Mouse (Mus musculus) stomach, postnatal 0 days (tissue): Measurements from ENCODE around the gene Mrpl48. TPM values are rescaled to one million over a fixed set of nuclear protein-coding genes. Genes with fewer than 3 reads are reported as not detected.

Source experiments
- ATAC-seq: fragments of 200-750 bp; cut with Nextera tagmentation; 2 replicates; pipeline ENCODE4 v1.8.0; 2017; ENCODE audit not compliant: low FRiP score, low TSS enrichment
- DNase-seq: peaks from one replicate; pipeline ENCODE4 v3.0.0-alpha.2; 2016; ENCODE audit warnings: low spot score
- H3K27ac ChIP-seq: fragments of 300-500 bp; sonication (generic); replicated peaks from 2 replicates; pipeline ENCODE4 v1.5.1; 2014; ENCODE audit warnings: mild to moderate bottlenecking, control low read depth
- H3K27me3 ChIP-seq: fragments of 300-500 bp; sonication (generic); 2 replicates; pipeline ENCODE4 v1.6.1; 2014; ENCODE audit warnings: low read length; ENCODE audit not compliant: control insufficient read depth, insufficient read depth
- H3K36me3 ChIP-seq: fragments of 300-500 bp; sonication (generic); 2 replicates; pipeline ENCODE4 v1.6.1; 2014; ENCODE audit warnings: low read length, mixed read lengths; ENCODE audit not compliant: control insufficient read depth, insufficient read depth
- H3K4me1 ChIP-seq: fragments of 300-500 bp; sonication (generic); replicated peaks from 2 replicates; pipeline ENCODE4 v1.6.1; 2014; ENCODE audit warnings: antibody characterized with exemption; ENCODE audit not compliant: control insufficient read depth, insufficient read depth
- H3K4me2 ChIP-seq: fragments of 300-500 bp; sonication (generic); replicated peaks from 2 replicates; pipeline ENCODE4 v1.6.1; 2014; ENCODE audit warnings: low read depth, mild to moderate bottlenecking, control low read depth, moderate library complexity
- H3K4me3 ChIP-seq: fragments of 300-500 bp; sonication (generic); 2 replicates; pipeline ENCODE4 v1.5.1; 2014; ENCODE audit warnings: low read depth, low read length, control low read depth
- H3K9ac ChIP-seq: fragments of 300-500 bp; sonication (generic); 2 replicates; pipeline ENCODE4 v1.6.1; 2014; ENCODE audit warnings: mild to moderate bottlenecking, low read length, control low read depth, mixed read lengths
- H3K9me3 ChIP-seq: fragments of 300-500 bp; sonication (generic); 2 replicates; pipeline ENCODE4 v1.6.1; 2016; ENCODE audit warnings: low read length; ENCODE audit not compliant: control insufficient read depth
- CTCF ChIP-seq: IDR thresholded peaks from 2 replicates; pipeline ENCODE4 v1.5.1; 2016; ENCODE audit warnings: antibody characterized with exemption, low read depth, mild to moderate bottlenecking, moderate library complexity
- EP300 ChIP-seq: optimal IDR thresholded peaks from 2 replicates; pipeline ENCODE3; 2016; ENCODE audit warnings: antibody characterized with exemption
- WGBS: fragments of 180-500 bp; shearing (Covaris S2); extraction: QIAGEN DNeasy Blood & Tissue Kit; methylation state at CpG from one replicate; pipeline ENCODE4 v1.1.7; 2014; 5-methylcytosine and 5-hydroxymethylcytosine counted together
- polyA plus RNA-seq: library from polyadenylated mRNA; unstranded; fragments of >200 nt; fragmentation: Nextera tagmentation; extraction: Ambion mirVana; gene quantifications from 2 replicates; pipeline ENCODE4 v1.2.1, GENCODE M21; 2015

Mrpl48 gene
- polyA plus RNA-seq, 1 experiment from 2014 or later, result 77.0 TPM

DNA sequence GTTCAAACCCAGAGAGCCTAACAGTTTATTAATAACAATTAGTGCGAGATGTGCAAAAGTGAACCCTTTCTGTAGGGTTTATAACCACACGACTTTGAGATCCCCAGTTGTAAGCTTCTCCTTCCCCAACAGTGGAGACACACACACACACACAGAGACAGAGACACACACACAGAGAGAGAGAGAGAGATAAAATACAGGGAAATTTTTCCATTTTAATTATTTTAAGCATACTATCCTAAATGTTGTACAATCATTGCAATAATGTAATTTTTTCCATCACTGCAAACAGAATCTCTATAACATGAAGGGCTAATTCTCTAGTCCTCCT is 16.6 kb downstream of the Mrpl48 start:
- no peaks in the 10 kb centered on the region for H3K36me3 ChIP-seq
- H3K4me1 ChIP-seq, result no peaks in the 10 kb centered on the region
- no peak overlapping the region; the same call in 1 of the 2 replicates for H3K9ac ChIP-seq
- H3K27ac ChIP-seq, result peak overlapping the region; percentile 96
- ATAC-seq (no peak), DNase-seq (no peak)
- 3% methylated on average over 2 of the region's 2 CpGs for WGBS
- peak overlapping the region; percentile 56 for H3K4me2 ChIP-seq
- H3K4me3 ChIP-seq, result peak overlapping the region; percentile 52
- H3K27me3 ChIP-seq, result no peaks in the 10 kb centered on the region
- no peaks in the 10 kb centered on the region for H3K9me3 ChIP-seq
- TF ChIP-seq CTCF (no peak), EP300 (no peak)

DNA sequence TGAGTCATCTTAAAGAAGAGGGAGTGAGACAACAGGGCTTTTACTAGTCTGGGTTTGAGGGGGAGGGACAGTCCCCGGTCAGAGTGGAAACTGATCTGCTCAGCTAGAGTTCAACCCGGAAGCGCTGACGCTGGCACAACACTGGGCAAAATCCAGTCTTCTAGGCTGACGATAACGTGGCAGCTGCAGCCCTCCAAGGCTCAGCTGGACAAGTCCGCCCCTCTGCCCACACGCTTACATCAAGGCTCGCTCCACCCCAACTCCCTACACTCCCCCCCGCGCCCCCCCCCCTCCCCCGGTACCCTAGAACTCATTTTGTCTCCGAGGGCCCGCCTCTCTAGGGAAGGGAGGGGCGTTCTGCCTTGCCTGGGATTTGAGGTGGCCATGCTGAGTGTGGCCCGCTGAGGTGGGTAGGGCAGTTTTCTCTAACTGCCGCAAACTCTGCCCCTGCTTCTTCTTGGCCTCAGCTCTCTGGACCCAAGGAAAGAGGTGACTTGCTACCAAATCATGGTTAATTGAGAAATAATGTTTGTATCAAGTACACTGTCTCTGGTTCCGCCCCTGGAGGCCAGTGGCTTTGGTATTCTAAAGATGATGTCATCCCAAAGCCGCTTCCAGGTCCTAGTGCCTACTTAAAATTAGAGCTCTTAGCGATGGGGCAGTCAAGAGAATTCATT is 17.1 kb downstream of the Mrpl48 start:
- ATAC-seq, result peak; percentile 97
- Histone ChIP-seq H3K9me3 (no peaks in the 10 kb centered on the region), H3K4me2 (peak overlapping the region; percentile 56), H3K27me3 (no peaks in the 10 kb centered on the region), H3K27ac (peak overlapping the region; percentile 96), H3K4me3 (peak overlapping the region; percentile 52), H3K36me3 (no peaks in the 10 kb centered on the region), H3K9ac (peak overlapping the region; percentile 69), H3K4me1 (no peaks in the 10 kb centered on the region)
- no peak for TF ChIP-seq EP300
- 0 out of 2 replicates have a peak, but pooled peaks have one; percentile 21 for TF ChIP-seq CTCF
- WGBS, result 1% methylated on average over 16 of the region's 20 CpGs
- DNase-seq, result peak; percentile 92

DNA sequence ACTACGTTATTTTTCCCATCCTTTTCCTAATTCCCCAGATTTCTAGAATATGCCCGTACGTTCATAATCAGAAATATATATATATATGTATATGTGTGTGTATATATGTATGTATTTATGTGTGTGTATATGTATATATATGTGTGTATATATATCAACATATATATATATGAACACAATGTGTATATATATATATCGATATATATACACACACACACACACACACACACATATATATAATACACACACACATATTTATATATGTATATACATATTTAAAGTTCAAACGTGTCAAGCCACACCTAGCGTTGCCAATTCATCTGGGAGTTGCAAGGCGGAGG is 17.6 kb downstream of the Mrpl48 start:
- 18% methylated on average over 7 of the region's 7 CpGs for WGBS
- no peak for TF ChIP-seq CTCF
- TF ChIP-seq EP300, result no peak
- Histone ChIP-seq H3K9me3 (no peaks in the 10 kb centered on the region), H3K27ac (peak overlapping the region; percentile 96), H3K9ac (peak overlapping the region; percentile 69), H3K36me3 (no peaks in the 10 kb centered on the region), H3K4me2 (peak overlapping the region; percentile 56), H3K27me3 (no peaks in the 10 kb centered on the region), H3K4me1 (no peaks in the 10 kb centered on the region), H3K4me3 (peak overlapping the region; percentile 52)
- DNase-seq, result no peak
- ATAC-seq, result no peak

DNA sequence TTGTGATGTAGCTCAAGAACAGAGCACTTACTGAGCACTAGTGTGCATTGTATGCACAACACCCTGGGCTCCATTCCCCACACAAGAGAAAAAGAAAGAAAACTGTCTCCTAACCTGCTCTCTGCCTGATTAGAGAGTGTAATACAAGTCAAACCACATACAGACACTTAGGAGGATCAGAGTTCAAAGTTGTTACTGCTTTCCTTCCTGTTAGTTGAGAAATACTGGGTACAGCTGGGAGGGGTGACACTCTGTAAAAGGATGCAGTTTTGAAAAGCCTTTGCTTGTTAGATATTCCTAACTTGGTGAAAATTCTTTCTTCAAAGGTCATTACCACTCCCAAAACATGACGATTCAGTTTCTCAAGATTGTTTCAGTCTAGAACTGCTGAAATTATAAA is 18.3 kb downstream of the Mrpl48 start:
- Histone ChIP-seq H3K4me2 (no peak overlapping the region), H3K4me1 (no peaks in the 10 kb centered on the region), H3K9ac (no peak overlapping the region), H3K4me3 (no peak overlapping the region), H3K27me3 (no peaks in the 10 kb centered on the region), H3K36me3 (no peaks in the 10 kb centered on the region), H3K9me3 (no peaks in the 10 kb centered on the region), H3K27ac (peak overlapping the region; percentile 46)
- no peak for DNase-seq
- WGBS, result 33% methylated on average over 1 of the region's 1 CpGs
- no peak for ATAC-seq
- TF ChIP-seq EP300 (no peak), CTCF (no peak)

DNA sequence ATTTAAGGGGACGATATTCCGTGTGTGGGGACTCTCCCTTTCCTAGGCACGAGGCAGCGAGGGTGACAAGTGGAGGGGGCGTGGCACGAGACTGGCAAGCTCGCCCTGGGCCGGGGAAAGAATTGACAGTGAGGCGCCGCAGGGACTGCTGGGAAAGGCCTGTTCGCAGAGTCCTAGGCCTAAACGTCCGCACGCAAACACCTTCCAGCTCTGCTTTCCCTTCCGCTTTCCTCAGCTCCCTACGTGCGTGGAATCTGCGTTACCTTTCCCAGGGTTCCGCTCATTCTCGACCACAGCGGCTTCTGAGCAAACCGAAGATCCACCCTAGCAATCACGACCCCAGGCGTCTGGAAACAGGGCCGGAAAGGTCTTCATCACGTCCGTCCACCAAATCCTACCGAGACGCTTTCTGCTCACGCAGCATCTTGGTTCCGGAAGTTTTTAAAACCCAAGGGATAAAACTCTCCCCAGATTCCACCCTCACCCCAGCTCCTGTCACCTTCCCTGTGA is 25.3 kb downstream of the Mrpl48 start:
- peak; percentile 91 for DNase-seq
- no peaks in the 10 kb centered on the region for H3K27me3 ChIP-seq
- H3K4me3 ChIP-seq, result peak overlapping the region; percentile 53
- under 1% methylated on average over 31 of the region's 31 CpGs for WGBS
- H3K4me1 ChIP-seq, result 0 out of 2 replicates have a peak, but pooled peaks cover 3% of the 10 kb centered on the region
- peak overlapping the region; percentile 92 for H3K27ac ChIP-seq
- peak; percentile 97 for ATAC-seq
- H3K36me3 ChIP-seq, result no peaks in the 10 kb centered on the region
- no peaks in the 10 kb centered on the region for H3K9me3 ChIP-seq
- TF ChIP-seq EP300, result no peak
- TF ChIP-seq CTCF, result no peak
- peak overlapping the region; percentile 68 for H3K4me2 ChIP-seq
- peak overlapping the region; percentile 83 for H3K9ac ChIP-seq

DNA sequence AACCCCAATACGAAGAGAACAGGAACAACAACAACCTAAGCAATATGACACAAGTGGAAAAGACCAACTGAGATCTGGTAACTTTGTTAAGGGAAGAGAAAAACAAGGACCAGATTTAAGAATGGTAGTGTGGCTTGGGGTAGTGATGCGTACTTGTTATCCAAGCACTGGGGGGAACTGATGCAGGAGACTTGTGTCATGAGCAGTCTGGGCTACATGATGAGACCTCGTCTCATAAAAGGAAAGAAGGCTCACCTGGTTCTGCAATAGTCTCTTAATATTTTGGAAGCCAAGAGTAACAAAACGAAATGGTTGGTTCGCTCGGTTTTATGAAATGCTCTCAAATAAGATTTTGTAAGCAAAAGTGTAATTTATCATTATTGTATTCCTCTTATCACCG is 25.9 kb downstream of the Mrpl48 start:
- TF ChIP-seq CTCF (no peak), EP300 (no peak)
- no peak for ATAC-seq
- Histone ChIP-seq H3K27ac (no peak overlapping the region), H3K27me3 (no peaks in the 10 kb centered on the region), H3K9me3 (no peaks in the 10 kb centered on the region), H3K4me3 (peak overlapping the region; percentile 53), H3K9ac (peak overlapping the region; percentile 83), H3K4me2 (peak overlapping the region; percentile 68), H3K36me3 (no peaks in the 10 kb centered on the region), H3K4me1 (0 out of 2 replicates have a peak, but pooled peaks cover 3% of the 10 kb centered on the region)
- 33% methylated on average over 7 of the region's 7 CpGs for WGBS
- no peak for DNase-seq
